Mouse (Mus musculus) heart, embryonic 11.5 days (tissue): Measurements from ENCODE around the gene Klra3. TPM values are rescaled to one million over a fixed set of nuclear protein-coding genes. Genes with fewer than 3 reads are reported as not detected.
"Not testable (repeated sequence)": the region's sequence is repeated elsewhere in the genome, so short reads cannot be mapped to it uniquely, and the experiment has no call there.

Source experiments
- ATAC-seq: fragments of 200-750 bp; cut with Nextera tagmentation; replicated peaks from 2 replicates; pipeline ENCODE4 v1.8.0; 2017; ENCODE audit warnings: moderate library complexity; ENCODE audit not compliant: insufficient number of reproducible peaks, low FRiP score, low TSS enrichment
- H3K27ac ChIP-seq: fragments of 300-500 bp; sonication (generic); 2 replicates; pipeline ENCODE4 v1.5.1; 2014; ENCODE audit warnings: mild to moderate bottlenecking, low read depth, low read length
- H3K27me3 ChIP-seq: fragments of 300-500 bp; sonication (generic); 2 replicates; pipeline ENCODE4 v1.6.1; 2014; ENCODE audit warnings: mild to moderate bottlenecking, low read length, mixed read lengths; ENCODE audit not compliant: control insufficient read depth, insufficient read depth
- H3K36me3 ChIP-seq: fragments of 300-500 bp; sonication (generic); 2 replicates; pipeline ENCODE4 v1.6.1; 2014; ENCODE audit warnings: mild to moderate bottlenecking, low read length, moderate library complexity, mixed read lengths; ENCODE audit not compliant: control insufficient read depth, insufficient read depth
- H3K4me1 ChIP-seq: fragments of 300-500 bp; sonication (generic); 2 replicates; pipeline ENCODE4 v1.6.1; 2014; ENCODE audit warnings: low read length; ENCODE audit not compliant: control insufficient read depth, insufficient read depth
- H3K4me2 ChIP-seq: fragments of 300-500 bp; sonication (generic); 2 replicates; pipeline ENCODE4 v1.6.1; 2014; ENCODE audit warnings: mild to moderate bottlenecking, moderate library complexity
- H3K4me3 ChIP-seq: fragments of 300-500 bp; sonication (generic); 2 replicates; pipeline ENCODE4 v1.5.1; 2014; ENCODE audit warnings: low read depth, low read length
- H3K9ac ChIP-seq: fragments of 300-500 bp; sonication (generic); 2 replicates; pipeline ENCODE4 v1.6.1; 2014; ENCODE audit warnings: mild to moderate bottlenecking, low read depth, low read length, moderate library complexity
- H3K9me3 ChIP-seq: fragments of 300-500 bp; sonication (generic); replicated peaks from 2 replicates; pipeline ENCODE4 v1.6.1; 2016; ENCODE audit warnings: low read length; ENCODE audit not compliant: control insufficient read depth
- WGBS: fragments of 180-500 bp; shearing (Covaris S2); extraction: QIAGEN DNeasy Blood & Tissue Kit; methylation state at CpG from one replicate; pipeline ENCODE4 v1.1.7; 2014; ENCODE audit not compliant: insufficient replicate concordance; 5-methylcytosine and 5-hydroxymethylcytosine counted together
- polyA plus RNA-seq: library from polyadenylated mRNA; unstranded; fragments of >200 nt; fragmentation: Nextera tagmentation; extraction: Ambion mirVana; gene quantifications from 2 replicates; pipeline ENCODE4 v1.2.1, GENCODE M21; 2014

Gene Klra3
- not detected in 2 replicates for polyA plus RNA-seq

DNA sequence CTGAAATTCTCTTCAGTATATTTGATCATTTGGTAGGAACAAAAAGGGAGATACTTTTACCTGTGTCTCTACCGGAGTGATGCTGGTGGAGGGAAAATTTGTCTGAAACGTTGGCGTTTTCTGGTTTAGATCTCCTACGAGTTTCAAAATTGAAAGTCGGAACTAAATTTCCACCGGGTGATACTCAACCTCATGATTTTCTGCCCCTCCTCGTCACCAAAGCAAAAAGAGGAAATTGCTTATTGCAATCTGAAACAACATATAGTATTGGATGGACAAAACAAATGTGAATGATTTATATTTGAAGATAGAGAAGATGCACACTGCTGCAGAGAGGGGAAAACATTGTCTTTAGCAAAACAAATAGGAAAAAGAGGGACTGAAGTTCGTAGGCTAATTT lies at the start of gene Klra3:
Klra3 (minus strand) TSS at position 164 of the 400 bp plus-strand sequence.
- Histone ChIP-seq H3K9ac (no peak within 1 kb of the TSS), H3K4me1 (no peaks in the 10 kb centered on the region), H3K4me2 (no peak within 1 kb of the TSS), H3K4me3 (no peak within 1 kb of the TSS), H3K27me3 (no peaks in the 10 kb centered on the region), H3K36me3 (no peaks in the 10 kb centered on the region), H3K9me3 (no peaks in the 10 kb centered on the region), H3K27ac (no peak within 1 kb of the TSS)
- ATAC-seq = no peak
- 80% methylated on average over 8 of the region's 8 CpGs for WGBS

DNA sequence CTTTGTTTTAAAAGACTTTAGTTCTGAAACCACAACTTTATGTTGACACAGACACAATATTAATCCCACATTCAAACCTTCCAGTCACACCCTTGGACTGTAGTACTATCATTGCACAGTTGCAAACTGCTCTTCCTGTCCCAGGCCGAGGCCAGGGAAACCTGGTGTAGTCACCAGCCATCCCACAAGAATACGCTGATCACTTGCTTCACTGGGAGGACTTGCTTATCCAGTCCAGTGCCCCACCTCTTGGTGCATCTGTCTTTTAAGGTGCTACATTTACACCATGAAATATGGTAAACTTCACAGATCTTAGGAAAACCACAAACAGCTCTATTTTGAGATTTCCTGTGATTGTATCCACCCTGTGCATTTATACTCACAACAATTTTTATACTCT lies 49.4 kb upstream of the Klra3 start, which contains the start of gene Klra1:
Klra1 (minus strand) TSS at position 125 of the 400 bp plus-strand sequence.
- no peak within 1 kb of the TSS for H3K9ac ChIP-seq
- 72% methylated on average over 2 of the region's 2 CpGs for WGBS
- no peak for ATAC-seq
- H3K9me3 ChIP-seq = no peaks in the 10 kb centered on the region
- no peaks in the 10 kb centered on the region for H3K36me3 ChIP-seq
- H3K4me2 ChIP-seq = no peak within 1 kb of the TSS
- no peak within 1 kb of the TSS for H3K27ac ChIP-seq
- H3K4me1 ChIP-seq = no peaks in the 10 kb centered on the region
- no peak within 1 kb of the TSS for H3K4me3 ChIP-seq
- H3K27me3 ChIP-seq = no peaks in the 10 kb centered on the region

DNA sequence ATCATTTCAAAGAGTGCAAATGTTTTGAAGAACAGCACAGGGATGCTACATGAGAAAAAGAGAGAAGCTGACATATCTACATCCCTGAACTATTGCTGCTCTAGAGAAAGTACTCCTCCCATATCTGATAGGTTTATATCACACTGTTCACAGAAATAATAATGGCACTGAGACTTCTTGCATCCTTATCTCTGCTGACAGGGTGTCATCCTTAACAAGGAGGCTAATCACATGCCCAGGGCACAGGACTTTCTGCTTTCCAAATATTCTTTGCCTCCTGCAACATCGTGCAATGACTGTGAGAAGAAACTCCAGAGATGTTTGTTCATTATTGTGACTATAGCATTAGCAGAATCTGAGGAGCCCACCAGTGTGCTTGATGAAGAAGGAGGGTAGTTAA lies 48.4 kb upstream of the Klra3 start:
- Histone ChIP-seq H3K9me3 (no peaks in the 10 kb centered on the region), H3K36me3 (no peaks in the 10 kb centered on the region), H3K9ac (no peak overlapping the region), H3K4me1 (no peaks in the 10 kb centered on the region), H3K27me3 (no peaks in the 10 kb centered on the region), H3K27ac (no peak overlapping the region), H3K4me2 (no peak overlapping the region), H3K4me3 (no peak overlapping the region)
- no peak for ATAC-seq
- 45% methylated on average over 1 of the region's 1 CpGs for WGBS

DNA sequence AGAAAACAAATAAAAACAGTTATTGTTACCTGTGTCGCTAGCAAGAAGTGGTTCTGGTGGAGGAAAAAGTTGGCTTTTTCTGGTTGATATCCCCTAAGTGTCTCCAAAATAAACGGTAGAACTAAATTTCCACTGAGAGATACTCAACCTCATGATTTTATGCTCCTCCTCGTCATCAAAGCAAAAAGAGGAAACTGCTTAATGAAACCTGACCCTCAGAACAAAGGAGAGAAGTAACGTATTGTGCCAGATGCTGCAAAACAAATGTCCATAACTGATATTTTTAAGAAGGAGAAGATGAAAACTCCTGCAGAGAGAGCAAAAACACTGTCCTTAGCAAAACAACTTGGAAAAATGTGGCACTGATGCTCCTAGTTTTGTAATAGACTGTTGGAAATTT lies 45.0 kb upstream of the Klra3 start:
- no peaks in the 10 kb centered on the region for H3K4me1 ChIP-seq
- WGBS = 68% methylated on average over 4 of the region's 4 CpGs
- ATAC-seq = no peak
- no peaks in the 10 kb centered on the region for H3K36me3 ChIP-seq
- no peaks in the 10 kb centered on the region for H3K9me3 ChIP-seq
- H3K27me3 ChIP-seq = no peaks in the 10 kb centered on the region
- no peak overlapping the region for H3K27ac ChIP-seq
- H3K9ac ChIP-seq = no peak overlapping the region
- no peak overlapping the region for H3K4me2 ChIP-seq
- H3K4me3 ChIP-seq = no peak overlapping the region

DNA sequence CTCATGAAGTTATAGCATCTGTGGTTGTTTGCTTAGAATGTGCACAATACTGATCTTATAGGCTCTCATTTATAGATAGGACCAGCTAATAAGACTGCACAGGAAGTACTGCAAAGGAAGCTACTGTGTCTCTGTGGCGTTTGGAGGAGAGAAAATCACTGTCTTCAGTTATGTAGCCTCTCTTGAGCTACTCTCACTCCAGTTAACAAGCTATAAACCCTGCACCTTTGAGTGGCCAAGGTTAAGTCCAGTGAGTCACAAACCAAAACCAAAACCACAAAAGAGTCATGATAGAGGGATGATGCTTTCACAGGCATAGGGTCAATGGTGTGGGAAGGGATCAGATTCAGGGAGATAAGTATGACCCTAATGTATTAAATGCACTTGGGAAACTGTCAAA lies 8.0 kb upstream of the Klra3 start:
- not testable (repeated sequence) for H3K27ac ChIP-seq, ATAC-seq, H3K27me3 ChIP-seq, H3K9me3 ChIP-seq, H3K4me1 ChIP-seq, H3K9ac ChIP-seq, H3K4me3 ChIP-seq, H3K4me2 ChIP-seq, H3K36me3 ChIP-seq
- 45% methylated on average over 1 of the region's 1 CpGs for WGBS

DNA sequence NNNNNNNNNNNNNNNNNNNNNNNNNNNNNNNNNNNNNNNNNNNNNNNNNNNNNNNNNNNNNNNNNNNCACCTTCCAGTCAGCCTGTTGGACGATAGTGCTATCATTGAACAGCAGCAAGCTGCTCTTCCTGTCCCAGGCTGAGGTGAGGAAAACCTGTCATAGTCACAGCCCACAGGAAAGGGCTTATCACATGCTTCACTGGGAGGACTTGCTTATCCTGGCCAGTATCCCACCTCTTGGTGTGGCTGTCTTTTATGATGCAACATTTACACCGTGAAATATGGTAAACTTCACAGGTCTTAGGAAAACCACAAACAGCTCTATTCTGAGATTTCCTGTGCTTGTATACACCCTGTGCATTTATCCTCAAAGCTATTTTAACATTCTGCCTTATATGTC lies 4.6 kb upstream of the Klra3 start:
- WGBS = 58% methylated on average over 2 of the region's 2 CpGs
- H3K27ac ChIP-seq, H3K4me3 ChIP-seq, H3K4me1 ChIP-seq, H3K9me3 ChIP-seq, ATAC-seq, H3K36me3 ChIP-seq, H3K27me3 ChIP-seq, H3K9ac ChIP-seq, H3K4me2 ChIP-seq: not testable (repeated sequence)

DNA sequence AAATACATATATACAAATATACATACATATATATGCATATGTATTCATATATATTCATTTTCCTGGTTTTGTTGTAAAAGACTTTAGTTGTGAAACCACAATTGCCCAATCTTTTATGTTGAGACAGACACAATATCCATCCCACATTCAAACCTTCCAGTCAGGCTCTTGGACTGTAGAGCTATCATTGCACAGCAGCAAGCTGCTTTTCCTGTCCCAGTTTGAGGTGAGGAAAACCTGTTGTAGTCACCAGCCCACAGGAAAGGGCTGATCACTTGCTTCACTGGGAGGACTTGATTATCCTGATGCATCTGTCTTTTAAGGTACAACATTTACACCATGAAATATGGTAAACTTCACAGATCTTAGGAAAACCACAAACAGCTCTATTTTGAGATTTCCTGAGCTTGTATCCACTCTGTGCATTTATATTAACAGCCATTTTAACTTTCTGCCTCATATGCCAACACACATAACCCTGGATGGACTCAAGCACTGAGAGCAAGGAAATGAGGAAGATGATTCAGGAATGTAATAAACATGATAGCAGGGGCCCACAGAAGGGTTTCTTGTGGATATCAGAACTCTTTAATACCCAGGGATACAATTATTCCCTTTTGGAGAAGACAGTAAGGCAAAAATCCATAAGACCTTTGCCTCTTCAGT lies 49.3 kb downstream of the Klra3 start:
- 0 out of 2 replicates have a peak, but pooled peaks cover 3% of the 10 kb centered on the region for H3K9me3 ChIP-seq
- H3K4me1 ChIP-seq = no peaks in the 10 kb centered on the region
- ATAC-seq = no peak
- no peak overlapping the region for H3K4me2 ChIP-seq
- no peak overlapping the region for H3K27ac ChIP-seq
- H3K27me3 ChIP-seq = no peaks in the 10 kb centered on the region
- H3K36me3 ChIP-seq = no peaks in the 10 kb centered on the region
- H3K4me3 ChIP-seq = no peak overlapping the region
- no peak overlapping the region for H3K9ac ChIP-seq

DNA sequence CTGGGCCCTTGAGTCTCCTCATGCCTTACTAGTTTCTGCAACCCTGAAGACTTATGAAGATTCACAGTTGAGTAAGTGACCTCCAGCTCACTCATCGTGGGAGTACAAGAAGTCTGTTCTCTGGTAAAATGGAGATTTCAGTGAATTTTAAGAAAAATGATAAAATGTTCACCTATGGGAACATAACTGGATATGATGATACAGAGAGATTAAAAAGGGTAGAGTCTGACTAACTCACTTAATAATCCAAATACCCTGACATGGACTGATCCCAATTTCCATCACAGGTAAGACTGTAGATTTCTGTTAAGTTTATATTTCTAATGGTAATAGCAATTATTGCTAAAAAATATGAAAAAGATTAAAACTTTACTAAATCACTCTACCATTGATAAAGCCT lies 55.5 kb downstream of the Klra3 start, which contains the start of gene Klra10:
Klra10 (minus strand) TSS at position 101 of the 400 bp plus-strand sequence.
- not testable (repeated sequence) for H3K36me3 ChIP-seq, ATAC-seq, H3K4me2 ChIP-seq, H3K9me3 ChIP-seq, H3K4me1 ChIP-seq, H3K27ac ChIP-seq, H3K27me3 ChIP-seq, H3K9ac ChIP-seq, H3K4me3 ChIP-seq
- 67% methylated on average over 1 of the region's 1 CpGs for WGBS
